Mouse (Mus musculus): Measurements from ENCODE around the gene Ptges3. TPM values are rescaled to one million over a fixed set of nuclear protein-coding genes. Genes with fewer than 3 reads are reported as not detected.

The Ptges3 gene
- polyA plus RNA-seq (2012; rRNA removed) (78.0 and 93.0 TPM in 2 replicates), polyA plus RNA-seq (2014; fragmentation: Nextera tagmentation; extraction: Ambion mirVana) (450 and 461 TPM in 2 replicates)

DNA sequence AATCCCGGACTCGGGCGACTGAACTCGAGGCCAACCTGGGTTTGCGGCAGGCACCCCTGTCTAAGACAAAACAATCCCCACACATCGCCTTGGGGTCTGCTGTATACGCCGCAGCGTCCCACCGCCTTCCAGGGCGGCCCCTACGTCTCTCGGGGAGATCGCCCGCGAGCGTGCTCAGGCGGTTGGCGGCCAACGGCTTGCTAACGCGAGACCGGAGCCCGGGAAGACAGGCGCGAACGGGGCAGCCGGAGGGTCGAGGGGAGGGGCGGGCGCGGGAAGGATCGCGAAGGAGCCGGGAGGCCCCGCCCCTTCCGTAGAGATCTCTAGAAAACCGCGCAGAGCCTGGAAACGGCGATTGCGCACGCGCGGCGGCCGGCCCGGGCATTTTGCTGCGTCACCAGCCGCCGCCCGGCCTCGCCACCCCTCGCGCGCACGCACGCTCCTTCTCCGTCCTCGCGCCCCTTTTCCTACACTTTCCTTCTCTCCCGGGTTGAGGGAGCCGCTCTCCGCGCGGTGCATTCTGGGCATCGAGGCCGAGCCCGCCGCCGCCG, at the start of gene Ptges3:
TSS of gene Ptges3 (plus strand) at position 354 of the 551 bp plus-strand sequence.
- H3K9ac ChIP-seq (ENCODE audit: low read depth, low read length, severe bottlenecking) = peak within 1 kb of the TSS; percentile 94
- peak within 1 kb of the TSS; percentile 72 for H3K4me2 ChIP-seq (replicated peaks; ENCODE audit: low read depth, low read length, severe bottlenecking)
- peak within 1 kb of the TSS; percentile 96 for H3K27ac ChIP-seq (replicated peaks; ENCODE audit: low read depth, low read length)
- H3K36me3 ChIP-seq (ENCODE audit: control insufficient read depth, insufficient read depth, low read length) = peaks cover 15% of the 10 kb centered on the region
- H3K4me1 ChIP-seq (ENCODE audit: control insufficient read depth, insufficient read depth, low read length) = peaks cover 15% of the 10 kb centered on the region
- WGBS = under 1% methylated on average over 59 of the region's 72 CpGs
- H3K9me3 ChIP-seq (ENCODE audit: control insufficient read depth, low read length) = no peaks in the 10 kb centered on the region
- peak; percentile 82; the same call in 1 of the 2 replicates for TF ChIP-seq POLR2A (IDR thresholded peaks at IDR 0.05; ENCODE audit: borderline replicate concordance, extremely low read depth, insufficient read depth, insufficient read length)
- peak; percentile 99 for DNase-seq (ENCODE audit: low spot score)
- H3K27me3 ChIP-seq (ENCODE audit: control insufficient read depth, insufficient read depth, low read length) = no peaks in the 10 kb centered on the region
- peak within 1 kb of the TSS; percentile 90 for H3K4me3 ChIP-seq (replicated peaks; ENCODE audit: low read length)
- peak; percentile 93 for ATAC-seq (ENCODE audit: low FRiP score, low read depth)

DNA sequence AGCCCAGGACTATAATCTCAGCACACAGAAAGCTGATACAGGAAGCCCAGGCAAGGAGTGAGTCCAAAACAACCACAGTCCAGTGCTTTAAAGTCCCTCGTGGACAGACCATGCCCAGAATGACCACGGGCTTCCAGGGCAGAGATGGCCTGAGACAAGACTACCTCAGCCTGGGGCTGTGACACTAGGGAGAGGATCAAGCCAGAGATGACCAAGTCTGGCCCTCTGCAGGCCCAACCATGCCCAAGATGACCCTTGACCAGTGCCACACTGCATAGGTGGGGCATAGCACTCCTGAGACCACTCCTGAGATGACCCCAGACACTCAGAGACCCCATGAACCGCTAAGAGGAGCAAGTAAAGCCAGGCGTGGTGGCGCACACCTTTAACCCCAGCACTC, 49.0 kb upstream of the Ptges3 start:
- Histone ChIP-seq H3K9me3 (ENCODE audit: control insufficient read depth, low read length) (no peaks in the 10 kb centered on the region), H3K4me2 (replicated peaks; ENCODE audit: low read depth, low read length, severe bottlenecking) (no peak overlapping the region), H3K4me1 (ENCODE audit: control insufficient read depth, insufficient read depth, low read length) (no peaks in the 10 kb centered on the region), H3K36me3 (ENCODE audit: control insufficient read depth, insufficient read depth, low read length) (no peaks in the 10 kb centered on the region), H3K27me3 (ENCODE audit: control insufficient read depth, insufficient read depth, low read length) (no peaks in the 10 kb centered on the region), H3K27ac (replicated peaks; ENCODE audit: low read depth, low read length) (no peak overlapping the region), H3K4me3 (replicated peaks; ENCODE audit: low read length) (no peak overlapping the region), H3K9ac (ENCODE audit: low read depth, low read length, severe bottlenecking) (no peak overlapping the region)
- 79% methylated on average over 5 of the region's 5 CpGs for WGBS
- ATAC-seq (ENCODE audit: low FRiP score, low read depth) = no peak
- no peak for DNase-seq (ENCODE audit: low spot score)
- no peak for TF ChIP-seq POLR2A (IDR thresholded peaks at IDR 0.05; ENCODE audit: borderline replicate concordance, extremely low read depth, insufficient read depth, insufficient read length)

DNA sequence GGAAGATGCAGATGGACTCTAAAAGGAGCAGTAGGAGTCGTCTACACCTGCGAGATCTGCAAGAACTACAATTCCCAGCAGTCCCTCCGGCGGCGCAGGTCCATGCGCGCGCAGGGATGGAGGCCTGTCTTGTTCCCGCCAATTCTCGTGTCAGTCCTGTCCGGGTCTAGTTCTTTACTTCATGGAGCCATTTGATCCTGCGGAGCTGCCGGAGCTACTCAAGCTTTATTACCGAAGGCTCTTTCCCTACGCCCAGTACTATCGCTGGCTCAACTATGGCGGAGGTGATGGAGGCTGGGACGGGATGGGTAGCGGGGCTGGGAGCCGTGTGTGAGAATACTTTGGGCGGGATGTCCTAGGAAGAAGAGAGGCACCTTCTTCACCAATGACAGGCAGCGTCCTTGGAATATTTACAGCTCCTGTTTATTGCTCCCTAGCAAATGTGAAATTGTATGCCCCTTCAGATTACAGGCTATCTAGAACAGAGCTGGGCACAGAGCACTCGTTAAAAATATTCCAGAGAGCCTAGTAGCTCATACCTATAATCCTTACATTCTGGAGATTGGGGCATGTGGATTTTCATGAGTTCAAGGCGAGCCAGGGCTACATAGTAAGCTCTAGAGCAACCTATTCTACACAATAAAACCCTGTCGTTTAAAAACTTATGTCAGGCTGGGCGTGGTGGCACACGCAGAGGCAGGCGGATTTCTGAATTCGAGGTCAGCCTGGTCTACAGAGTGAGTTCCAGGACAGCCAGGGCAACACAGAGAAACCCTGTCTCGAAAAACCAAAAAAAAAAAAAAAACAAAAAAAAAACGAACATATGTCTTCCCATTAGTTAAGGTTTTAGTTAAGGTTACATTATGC, 43.5 kb upstream of the Ptges3 start, which contains the start of gene Prim1:
TSS of gene Prim1 (plus strand) at position 101 of the 867 bp plus-strand sequence.
- Histone ChIP-seq H3K36me3 (ENCODE audit: control insufficient read depth, insufficient read depth, low read length) (peaks cover 14% of the 10 kb centered on the region; the same call in 1 of the 2 replicates), H3K9ac (ENCODE audit: low read depth, low read length, severe bottlenecking) (peak within 1 kb of the TSS; percentile 67), H3K9me3 (ENCODE audit: control insufficient read depth, low read length) (no peaks in the 10 kb centered on the region), H3K4me1 (ENCODE audit: control insufficient read depth, insufficient read depth, low read length) (no peaks in the 10 kb centered on the region), H3K4me3 (replicated peaks; ENCODE audit: low read length) (peak within 1 kb of the TSS; percentile 60), H3K27ac (replicated peaks; ENCODE audit: low read depth, low read length) (peak within 1 kb of the TSS; percentile 76), H3K4me2 (replicated peaks; ENCODE audit: low read depth, low read length, severe bottlenecking) (peak within 1 kb of the TSS; percentile 55), H3K27me3 (ENCODE audit: control insufficient read depth, insufficient read depth, low read length) (no peaks in the 10 kb centered on the region)
- WGBS = 6% methylated on average over 31 of the region's 31 CpGs
- TF ChIP-seq POLR2A (IDR thresholded peaks at IDR 0.05; ENCODE audit: borderline replicate concordance, extremely low read depth, insufficient read depth, insufficient read length) = 0 out of 2 replicates have a peak, but pooled peaks have one; percentile 15
- ATAC-seq (ENCODE audit: low FRiP score, low read depth) (peak; percentile 94), DNase-seq (ENCODE audit: low spot score) (peak; percentile 80)

DNA sequence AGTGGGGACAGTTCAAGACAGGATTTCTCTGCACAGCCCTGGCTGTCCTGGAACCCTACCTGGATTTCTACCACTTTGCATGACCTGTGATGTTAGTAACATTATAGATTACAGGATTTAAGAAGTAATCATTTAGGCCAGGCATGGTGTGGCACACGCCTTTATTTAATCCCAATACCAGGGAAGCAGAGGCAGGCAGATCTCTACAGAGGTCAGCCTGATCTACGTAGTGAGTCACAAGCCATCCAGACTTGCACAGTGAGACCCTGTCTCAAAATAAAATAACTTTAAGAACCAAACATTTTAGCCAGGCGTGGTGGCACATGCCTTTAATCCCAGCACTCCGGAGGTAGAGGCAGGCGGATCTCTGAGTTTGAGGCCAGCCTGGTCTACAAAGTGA, 36.6 kb upstream of the Ptges3 start:
- TF ChIP-seq POLR2A (IDR thresholded peaks at IDR 0.05; ENCODE audit: borderline replicate concordance, extremely low read depth, insufficient read depth, insufficient read length) = no peak
- no peaks in the 10 kb centered on the region for H3K27me3 ChIP-seq (ENCODE audit: control insufficient read depth, insufficient read depth, low read length)
- H3K9me3 ChIP-seq (ENCODE audit: control insufficient read depth, low read length) = no peaks in the 10 kb centered on the region
- 95% methylated on average over 5 of the region's 5 CpGs for WGBS
- H3K36me3 ChIP-seq (ENCODE audit: control insufficient read depth, insufficient read depth, low read length) = peaks cover 64% of the 10 kb centered on the region
- H3K9ac ChIP-seq (ENCODE audit: low read depth, low read length, severe bottlenecking) = no peak overlapping the region
- no peak overlapping the region for H3K27ac ChIP-seq (replicated peaks; ENCODE audit: low read depth, low read length)
- H3K4me2 ChIP-seq (replicated peaks; ENCODE audit: low read depth, low read length, severe bottlenecking) = no peak overlapping the region
- DNase-seq (ENCODE audit: low spot score) (no peak), ATAC-seq (ENCODE audit: low FRiP score, low read depth) (no peak)
- H3K4me3 ChIP-seq (replicated peaks; ENCODE audit: low read length) = no peak overlapping the region
- H3K4me1 ChIP-seq (ENCODE audit: control insufficient read depth, insufficient read depth, low read length) = no peaks in the 10 kb centered on the region

DNA sequence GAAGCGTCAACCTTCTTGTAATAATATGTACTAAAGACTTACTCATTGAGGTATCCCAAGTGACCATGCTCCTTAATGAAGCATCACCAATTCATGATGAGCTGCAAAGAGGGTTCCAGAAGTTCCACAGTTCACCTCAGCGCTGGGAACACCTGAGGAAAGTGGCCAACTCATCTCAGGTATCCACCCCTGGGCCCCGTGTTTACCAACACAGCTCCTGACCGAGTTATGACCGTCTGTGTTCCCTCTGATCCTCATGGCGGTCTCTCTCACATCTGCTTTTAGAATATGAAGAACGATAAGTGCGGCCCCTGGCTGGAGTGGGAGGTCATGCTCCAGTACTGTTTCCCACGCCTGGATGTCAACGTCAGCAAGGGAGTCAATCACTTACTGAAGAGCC, 35.3 kb upstream of the Ptges3 start:
- no peak overlapping the region for H3K4me2 ChIP-seq (replicated peaks; ENCODE audit: low read depth, low read length, severe bottlenecking)
- ATAC-seq (ENCODE audit: low FRiP score, low read depth) = no peak
- DNase-seq (ENCODE audit: low spot score) = no peak
- no peaks in the 10 kb centered on the region for H3K27me3 ChIP-seq (ENCODE audit: control insufficient read depth, insufficient read depth, low read length)
- WGBS = 94% methylated on average over 10 of the region's 10 CpGs
- TF ChIP-seq POLR2A (IDR thresholded peaks at IDR 0.05; ENCODE audit: borderline replicate concordance, extremely low read depth, insufficient read depth, insufficient read length) = no peak
- no peak overlapping the region for H3K27ac ChIP-seq (replicated peaks; ENCODE audit: low read depth, low read length)
- H3K9ac ChIP-seq (ENCODE audit: low read depth, low read length, severe bottlenecking) = no peak overlapping the region
- peaks cover 66% of the 10 kb centered on the region for H3K36me3 ChIP-seq (ENCODE audit: control insufficient read depth, insufficient read depth, low read length)
- H3K4me3 ChIP-seq (replicated peaks; ENCODE audit: low read length) = no peak overlapping the region
- H3K9me3 ChIP-seq (ENCODE audit: control insufficient read depth, low read length) = no peaks in the 10 kb centered on the region
- no peaks in the 10 kb centered on the region for H3K4me1 ChIP-seq (ENCODE audit: control insufficient read depth, insufficient read depth, low read length)
